Mouse (Mus musculus) CH12.LX (cell line): Measurements from ENCODE around the gene Npl.

Experiments
- CTCF ChIP-seq, 2 experiments: IDR thresholded peaks in 1 of 2; conservative IDR thresholded peaks in 1 of 2; 2 replicates each; pipeline ENCODE4 v1.5.1; 2011 to 2012; ENCODE audit warnings: low read depth in 2 of 2, low read length in 2 of 2, improper control_type of control experiment in 1 of 2, inconsistent platforms in 1 of 2, mild to moderate bottlenecking in 1 of 2, moderate library complexity in 1 of 2
- EP300 ChIP-seq: IDR thresholded peaks from 2 replicates; pipeline ENCODE4 v1.6.1; 2011; ENCODE audit warnings: low read length, improper control_type of control experiment
- NRF1 ChIP-seq: IDR thresholded peaks from 2 replicates; pipeline ENCODE4 v1.6.1; 2014; ENCODE audit warnings: low read depth, mild to moderate bottlenecking, inconsistent platforms, low read length, improper control_type of control experiment, moderate library complexity
- POLR2A ChIP-seq: IDR thresholded peaks from 2 replicates; pipeline ENCODE4 v1.6.1; 2011; ENCODE audit warnings: low read depth, mild to moderate bottlenecking, improper control_type of control experiment, low read length
- RCOR1 ChIP-seq: conservative IDR thresholded peaks from 2 replicates; pipeline ENCODE4 v1.6.1; 2012; ENCODE audit warnings: low read depth, mild to moderate bottlenecking, inconsistent platforms, low read length, improper control_type of control experiment
- ZC3H11A ChIP-seq: IDR thresholded peaks from 2 replicates; pipeline ENCODE4 v1.6.1; 2012; ENCODE audit warnings: low read depth, mild to moderate bottlenecking, inconsistent platforms, low read length, improper control_type of control experiment
- ZMIZ1 ChIP-seq: IDR thresholded peaks from 2 replicates; pipeline ENCODE4 v1.6.1; 2012; ENCODE audit warnings: low read depth, mild to moderate bottlenecking, inconsistent platforms, low read length, improper control_type of control experiment

GRCm38 (mm10) chr1:153535611-153536010 lies 14.2 kb downstream of the Npl start:
- TF ChIP-seq RCOR1 (no peak), NRF1 (no peak), POLR2A (no peak), CTCF (conservative IDR thresholded peaks at IDR 0.05 in 1 of 2, IDR thresholded peaks at IDR 0.05 in 1 of 2; ENCODE audit: low read depth in 2 of 2, low read length in 2 of 2) (no peak), EP300 (no peak), ZC3H11A (no peak), ZMIZ1 (no peak)
